Comparison of ENCODE assay signal across 23 mouse cellular contexts in genomic region chr5:123130814-123131148, GRCm38 (mm10). TPM values are rescaled to one million over a fixed set of nuclear protein-coding genes. Genes with fewer than 3 reads are reported as not detected.
DNase-seq lines count a peak whose midpoint lies in the region; TF ChIP-seq lines count a peak whose summit lies in the region.
"Had no signal": no experiment of that assay in that cellular context is flagged by ENCODE, and none has a peak within 500 bp of the region (broad histone marks: within the 10 kb centered on the region; RNA-seq: fewer than 3 reads in every experiment).

No protein-coding gene starts in this region.

- no peaks in the 10 kb centered on the region for H3K27me3 ChIP-seq in small intestine, adult 2 months (ENCODE audit: control insufficient read depth, insufficient read depth, low read length)
- H3K27me3 ChIP-seq: embryonic facial prominence, embryonic 12.5 days; hindbrain, embryonic 15.5 days; neural tube, embryonic 15.5 days had no signal

- H3K4me3 ChIP-seq in cortical plate, adult 2 months (ENCODE audit: insufficient read depth, low read length) = peak overlapping the region; percentile 93; the same call in 1 of the 2 replicates
- peak overlapping the region; percentile 70 for H3K4me3 ChIP-seq in small intestine, adult 2 months (ENCODE audit: low read depth, low read length)
- H3K4me3 ChIP-seq: embryonic facial prominence, embryonic 12.5 days; heart, embryonic 10.5 days; midbrain, embryonic 10.5 days had no signal

- TF ChIP-seq POLR2A in cortical plate, adult 2 months (IDR thresholded peaks at IDR 0.05; ENCODE audit: extremely low read depth, insufficient read depth, low read length) = no peak
- no peak; the same call in 1 of the 2 replicates for TF ChIP-seq POLR2A in small intestine, adult 2 months (IDR thresholded peaks at IDR 0.05; ENCODE audit: low read depth, low read length)

- 31% methylated on average over 5 of the region's 5 CpGs for WGBS in small intestine, adult 2 months

- peaks cover 9% of the 10 kb centered on the region for H3K36me3 ChIP-seq in small intestine, adult 2 months (ENCODE audit: control insufficient read depth, insufficient read depth, low read length)
- H3K36me3 ChIP-seq: hindbrain, embryonic 15.5 days had no signal

- H3K4me1 ChIP-seq in cortical plate, adult 2 months (ENCODE audit: control insufficient read depth, insufficient read depth, low read length) = peaks cover 7% of the 10 kb centered on the region
- peaks cover 22% of the 10 kb centered on the region for H3K4me1 ChIP-seq in small intestine, adult 2 months (ENCODE audit: control insufficient read depth, insufficient read depth, insufficient read length, low read length)

- peak; percentile 88 for DNase-seq in heart, adult 11 months
- DNase-seq in heart, adult 18-20 months = no peak
- DNase-seq in lung, postnatal 36 days = peak; percentile 15
- DNase-seq in lung, postnatal 14 days = no peak
- DNase-seq in adrenal gland, postnatal 36 days = no peak
- DNase-seq: adrenal gland, postnatal 14 days; cerebellum, adult 9-10 months; heart, postnatal 4 days; kidney, adult 2 months; lung, adult 2 months; right cerebral cortex, adult 18-20 months had no signal

- no peak overlapping the region for H3K27ac ChIP-seq in cortical plate, adult 2 months (ENCODE audit: insufficient read depth, low read length)
- H3K27ac ChIP-seq in small intestine, adult 2 months (ENCODE audit: insufficient read depth, low read depth, low read length) = peak overlapping the region; percentile 81
- H3K27ac ChIP-seq: embryonic facial prominence, embryonic 12.5 days; hindbrain, embryonic 15.5 days; kidney, postnatal 0 days; midbrain, embryonic 10.5 days; neural tube, embryonic 15.5 days had no signal

- TF ChIP-seq CTCF in cortical plate, adult 2 months (IDR thresholded peaks at IDR 0.05; ENCODE audit: extremely low read depth, insufficient read depth, low read length) = no peak
- no peak for TF ChIP-seq CTCF in small intestine, adult 2 months (IDR thresholded peaks at IDR 0.05; ENCODE audit: extremely low read depth, insufficient read length, insufficient replicate concordance, low read depth, low read length)

RNA-seq across cellular contexts. Expression of gene Rhof, which starts 1.7 kb away (rescaled TPM):
- 1 to 10 TPM in 1 of 2 experiments, under 1 TPM in 1; 0.55 to 2.6 TPM for total RNA-seq in heart, adult 18-20 months (2021)
- polyA plus RNA-seq in cortical plate, adult 2 months (2012; rRNA removed) = 47.4 and 48.1 TPM in 2 replicates
- 28.0 and 91.6 TPM in 2 replicates for polyA plus RNA-seq in small intestine, adult 2 months (2012; rRNA removed)
- 1 to 10 TPM; 1.2 to 1.4 TPM for total RNA-seq in adrenal gland, postnatal 36 days (2021)

RNA-seq across cellular contexts. Expression of gene Setd1b, which starts 11.2 kb away (rescaled TPM):
- total RNA-seq in heart, adult 18-20 months (2021) = 10 to 100 TPM; 11.4 to 15.5 TPM
- polyA plus RNA-seq in cortical plate, adult 2 months (2012; rRNA removed) = 8.4 and 9.2 TPM in 2 replicates
- 10.7 and 18.5 TPM in 2 replicates for polyA plus RNA-seq in small intestine, adult 2 months (2012; rRNA removed)
- 10 to 100 TPM; 24.9 to 26.0 TPM for total RNA-seq in adrenal gland, postnatal 36 days (2021)

RNA-seq across cellular contexts. Expression of gene Psmd9, which starts 38.4 kb away (rescaled TPM):
- 10 to 100 TPM; 12.9 to 17.0 TPM for total RNA-seq in heart, adult 18-20 months (2021)
- polyA plus RNA-seq in cortical plate, adult 2 months (2012; rRNA removed) = 27.1 and 27.9 TPM in 2 replicates
- polyA plus RNA-seq in small intestine, adult 2 months (2012; rRNA removed) = 12.5 and 21.9 TPM in 2 replicates
- 10 to 100 TPM; 23.4 to 31.5 TPM for total RNA-seq in adrenal gland, postnatal 36 days (2021)

RNA-seq across cellular contexts. Expression of gene Hpd, which starts 51.7 kb away (rescaled TPM):
- total RNA-seq in heart, adult 18-20 months (2021) = under 1 TPM in 1 of 2 experiments, not detected in 1; 0.51 TPM
- polyA plus RNA-seq in cortical plate, adult 2 months (2012; rRNA removed) = not detected in 2 replicates
- 5.5 and 19.6 TPM in 2 replicates for polyA plus RNA-seq in small intestine, adult 2 months (2012; rRNA removed)
- total RNA-seq in adrenal gland, postnatal 36 days (2021) = 1 to 10 TPM; 1.6 to 2.4 TPM
- total RNA-seq: heart, postnatal 4 days; layer of hippocampus, postnatal 14 days had no signal
- polyA plus RNA-seq: brain, embryonic 14.5 days; embryonic facial prominence, embryonic 12.5 days; forebrain, embryonic 11.5 days; hindbrain, embryonic 15.5 days; limb, embryonic 11.5 days; midbrain, embryonic 10.5 days; neural tube, embryonic 15.5 days had no signal

Comparison
In these comparisons a context has a peak if more than half of its experiments do, and no peak if none do; other contexts are left out.
1. DNase-seq: peak in heart, adult 11 months (single experiment) and lung, postnatal 36 days (single experiment); none in heart, adult 18-20 months (0 of 2), lung, postnatal 14 days (single experiment) and adrenal gland, postnatal 36 days (0 of 2).